Mouse (Mus musculus) liver, embryonic 12.5 days (tissue): Measurements from ENCODE around the gene Lyg2. TPM values are rescaled to one million over a fixed set of nuclear protein-coding genes. Genes with fewer than 3 reads are reported as not detected.

Experiments used
- ATAC-seq: fragments of 200-750 bp; cut with Nextera tagmentation; 2 replicates; pipeline ENCODE4 v1.8.0; 2017; ENCODE audit warnings: moderate number of reproducible peaks, mild to moderate bottlenecking, moderate library complexity
- H3K27ac ChIP-seq: fragments of 300-500 bp; sonication (generic); 2 replicates; pipeline ENCODE4 v1.5.1; 2016; ENCODE audit warnings: mild to moderate bottlenecking
- H3K27me3 ChIP-seq: fragments of 300-500 bp; sonication (generic); replicated peaks from 2 replicates; pipeline ENCODE4 v1.6.1; 2016; ENCODE audit warnings: mild to moderate bottlenecking, moderate library complexity
- H3K36me3 ChIP-seq: fragments of 300-500 bp; sonication (generic); 2 replicates; pipeline ENCODE4 v1.6.1; 2016; ENCODE audit warnings: mild to moderate bottlenecking, moderate library complexity
- H3K4me1 ChIP-seq: fragments of 300-500 bp; sonication (generic); 2 replicates; pipeline ENCODE4 v1.6.1; 2016
- H3K4me2 ChIP-seq: fragments of 300-500 bp; sonication (generic); 2 replicates; pipeline ENCODE4 v1.6.1; 2016; ENCODE audit warnings: mild to moderate bottlenecking, moderate library complexity
- H3K4me3 ChIP-seq: fragments of 300-500 bp; sonication (generic); 2 replicates; pipeline ENCODE4 v1.5.1; 2016; ENCODE audit warnings: mild to moderate bottlenecking, moderate library complexity
- H3K9ac ChIP-seq: fragments of 300-500 bp; sonication (generic); 2 replicates; pipeline ENCODE4 v1.6.1; 2016; ENCODE audit warnings: mild to moderate bottlenecking, moderate library complexity
- H3K9me3 ChIP-seq: fragments of 300-500 bp; sonication (generic); replicated peaks from 2 replicates; pipeline ENCODE4 v1.6.1; 2016; ENCODE audit warnings: mild to moderate bottlenecking, moderate library complexity
- WGBS: fragments of 180-500 bp; shearing (Covaris S2); methylation state at CpG from one replicate; pipeline ENCODE4 v1.1.7; 2016; ENCODE audit not compliant: insufficient replicate concordance; 5-methylcytosine and 5-hydroxymethylcytosine counted together
- polyA plus RNA-seq: library from polyadenylated mRNA; unstranded; fragments of >200 nt; fragmentation: Nextera tagmentation; extraction: Ambion mirVana; gene quantifications from 2 replicates; pipeline ENCODE4 v1.2.1, GENCODE M21; 2016

Gene Lyg2
- polyA plus RNA-seq, 1 experiment from 2014 or later, result not detected

- Histone ChIP-seq H3K36me3 (peaks cover 85% of the 10 kb centered on the region), H3K4me1 (peaks cover 6% of the 10 kb centered on the region), H3K4me3 (no peak overlapping the region), H3K9ac (no peak overlapping the region), H3K27me3 (no peaks in the 10 kb centered on the region), H3K27ac (no peak overlapping the region), H3K4me2 (no peak overlapping the region), H3K9me3 (peaks cover 9% of the 10 kb centered on the region; the same call in 1 of the 2 replicates)
- WGBS, result 86% methylated on average over 13 of the region's 13 CpGs
- ATAC-seq, result no peak
Observed at GRCm38 (mm10) chr1:37877736-37878460, 38.4 kb downstream of the Lyg2 start.

- H3K4me1 ChIP-seq, result peaks cover 42% of the 10 kb centered on the region
- peaks cover 39% of the 10 kb centered on the region for H3K36me3 ChIP-seq
- H3K4me2 ChIP-seq, result peak overlapping the region; percentile 84
- 75% methylated on average over 4 of the region's 4 CpGs for whole genome bisulfite sequencing
- peaks cover 9% of the 10 kb centered on the region; the same call in 1 of the 2 replicates for H3K9me3 ChIP-seq
- H3K4me3 ChIP-seq, result peak overlapping the region; percentile 67
- H3K27ac ChIP-seq, result no peak overlapping the region
- ATAC-seq, result no peak
- peak overlapping the region; percentile 67; the same call in 1 of the 2 replicates for H3K9ac ChIP-seq
- H3K27me3 ChIP-seq, result no peaks in the 10 kb centered on the region; the same call in 1 of the 2 replicates
Observed at GRCm38 (mm10) chr1:37873157-37873556, 43.1 kb downstream of the Lyg2 start.

- peaks cover 42% of the 10 kb centered on the region for H3K4me1 ChIP-seq
- H3K27ac ChIP-seq, result peak overlapping the region; percentile 76
- peak overlapping the region; percentile 84 for H3K4me2 ChIP-seq
- 4% methylated on average over 33 of the region's 33 CpGs for WGBS
- peak overlapping the region; percentile 67 for H3K4me3 ChIP-seq
- peak; percentile 88 for ATAC-seq
- H3K36me3 ChIP-seq, result peaks cover 32% of the 10 kb centered on the region
- H3K9ac ChIP-seq, result peak overlapping the region; percentile 67
- H3K9me3 ChIP-seq, result peaks cover 9% of the 10 kb centered on the region; the same call in 1 of the 2 replicates
- H3K27me3 ChIP-seq, result no peaks in the 10 kb centered on the region; the same call in 1 of the 2 replicates
Observed at GRCm38 (mm10) chr1:37872131-37873067, 43.9 kb downstream of the Lyg2 start.

- Histone ChIP-seq H3K4me2 (peak within 1 kb of the TSS; percentile 84), H3K9me3 (peaks cover 9% of the 10 kb centered on the region; the same call in 1 of the 2 replicates), H3K4me1 (peaks cover 42% of the 10 kb centered on the region), H3K9ac (peak within 1 kb of the TSS; percentile 67), H3K4me3 (peak within 1 kb of the TSS; percentile 67), H3K27ac (peak within 1 kb of the TSS; percentile 76), H3K27me3 (no peaks in the 10 kb centered on the region; the same call in 1 of the 2 replicates), H3K36me3 (peaks cover 25% of the 10 kb centered on the region)
- 11% methylated on average over 7 of the region's 7 CpGs for WGBS
- peak; percentile 62 for ATAC-seq
Observed at GRCm38 (mm10) chr1:37871704-37872103, 44.6 kb downstream of the Lyg2 start, which contains the start of gene Lipt1. Lipt1 (plus strand) TSS chr1:37871738.

GRCm38 (mm10) chr1:37869362-37869761 is 46.9 kb downstream of the Lyg2 start:
- H3K27ac ChIP-seq, result peak overlapping the region; percentile 28; the same call in 1 of the 2 replicates
- H3K4me1 ChIP-seq, result peaks cover 53% of the 10 kb centered on the region
- 31% methylated on average over 2 of the region's 2 CpGs for WGBS

GRCm38 (mm10) chr1:37868640-37869039 is 47.7 kb downstream of the Lyg2 start:
- Histone ChIP-seq H3K9ac (no peak overlapping the region), H3K9me3 (no peaks in the 10 kb centered on the region), H3K36me3 (no peaks in the 10 kb centered on the region), H3K4me1 (peaks cover 59% of the 10 kb centered on the region), H3K4me3 (no peak overlapping the region), H3K27ac (no peak overlapping the region), H3K27me3 (no peaks in the 10 kb centered on the region; the same call in 1 of the 2 replicates), H3K4me2 (no peak overlapping the region)
- whole genome bisulfite sequencing, result 52% methylated on average over 10 of the region's 10 CpGs
- ATAC-seq, result no peak

More at GRCm38 (mm10) chr1:37869362-37869761, 46.9 kb downstream of the Lyg2 start:
- no peak overlapping the region for H3K4me2 ChIP-seq
- H3K36me3 ChIP-seq, result peaks cover 4% of the 10 kb centered on the region; the same call in 1 of the 2 replicates
- H3K4me3 ChIP-seq, result no peak overlapping the region
- H3K27me3 ChIP-seq, result no peaks in the 10 kb centered on the region; the same call in 1 of the 2 replicates
- no peaks in the 10 kb centered on the region for H3K9me3 ChIP-seq
- ATAC-seq, result no peak
- no peak overlapping the region for H3K9ac ChIP-seq

- H3K36me3 ChIP-seq, result no peaks in the 10 kb centered on the region
- H3K9ac ChIP-seq, result no peak overlapping the region
- ATAC-seq, result no peak
- H3K4me3 ChIP-seq, result no peak overlapping the region
- no peak overlapping the region for H3K4me2 ChIP-seq
- WGBS, result 51% methylated on average over 10 of the region's 10 CpGs
- H3K4me1 ChIP-seq, result peaks cover 52% of the 10 kb centered on the region
- no peaks in the 10 kb centered on the region for H3K9me3 ChIP-seq
- no peak overlapping the region for H3K27ac ChIP-seq
- no peaks in the 10 kb centered on the region; the same call in 1 of the 2 replicates for H3K27me3 ChIP-seq
Observed at GRCm38 (mm10) chr1:37867684-37868322, 48.5 kb downstream of the Lyg2 start.

GRCm38 (mm10) chr1:37867056-37867455 is 49.2 kb downstream of the Lyg2 start:
- 55% methylated on average over 1 of the region's 1 CpGs for WGBS

GRCm38 (mm10) chr1:37866286-37866685 is 50.0 kb downstream of the Lyg2 start, which contains the start of gene Tsga10:
Tsga10 (minus strand) TSS chr1:37866429.
- H3K27me3 ChIP-seq, result no peaks in the 10 kb centered on the region; the same call in 1 of the 2 replicates
- peak within 1 kb of the TSS; percentile 81 for H3K9ac ChIP-seq
- no peaks in the 10 kb centered on the region for H3K9me3 ChIP-seq
- H3K27ac ChIP-seq, result peak within 1 kb of the TSS; percentile 93
- 76% methylated on average over 6 of the region's 6 CpGs for WGBS
- peaks cover 39% of the 10 kb centered on the region for H3K4me1 ChIP-seq
- H3K4me2 ChIP-seq, result peak within 1 kb of the TSS; percentile 93
- H3K36me3 ChIP-seq, result no peaks in the 10 kb centered on the region
- H3K4me3 ChIP-seq, result peak within 1 kb of the TSS; percentile 76
- ATAC-seq, result no peak

More at GRCm38 (mm10) chr1:37867056-37867455, 49.2 kb downstream of the Lyg2 start:
- Histone ChIP-seq H3K4me2 (no peak overlapping the region), H3K27me3 (no peaks in the 10 kb centered on the region; the same call in 1 of the 2 replicates), H3K36me3 (no peaks in the 10 kb centered on the region), H3K9ac (no peak overlapping the region), H3K9me3 (no peaks in the 10 kb centered on the region), H3K27ac (no peak overlapping the region), H3K4me1 (peaks cover 46% of the 10 kb centered on the region), H3K4me3 (no peak overlapping the region)
- ATAC-seq, result no peak

GRCm38 (mm10) chr1:37865401-37866215 is 50.7 kb downstream of the Lyg2 start:
- peak overlapping the region; percentile 93 for H3K4me2 ChIP-seq
- H3K4me3 ChIP-seq, result peak overlapping the region; percentile 76
- H3K9me3 ChIP-seq, result no peaks in the 10 kb centered on the region
- H3K27me3 ChIP-seq, result no peaks in the 10 kb centered on the region; the same call in 1 of the 2 replicates
- peaks cover 33% of the 10 kb centered on the region for H3K4me1 ChIP-seq
- H3K36me3 ChIP-seq, result no peaks in the 10 kb centered on the region
- 9% methylated on average over 23 of the region's 23 CpGs for WGBS
- H3K27ac ChIP-seq, result peak overlapping the region; percentile 93
- H3K9ac ChIP-seq, result peak overlapping the region; percentile 81
- no peak for ATAC-seq
